Mouse (Mus musculus) ES-Bruce4 (cell line): ENCODE measurements at regions not wholly inside any gene's neighbourhood (a gene's known extent, or its start where the extent isn't known, plus 50 kb on each side); places are given as distances from the start of the nearest gene placed in this dataset.

Experiments used
- CTCF ChIP-seq: IDR thresholded peaks from one replicate; pipeline ENCODE4 v1.8.1; 2011; ENCODE audit warnings: low read depth, low read length
- POLR2A ChIP-seq: IDR thresholded peaks from one replicate; pipeline ENCODE4 v1.8.1; 2011; ENCODE audit warnings: low read length; ENCODE audit not compliant: insufficient read depth

DNA sequence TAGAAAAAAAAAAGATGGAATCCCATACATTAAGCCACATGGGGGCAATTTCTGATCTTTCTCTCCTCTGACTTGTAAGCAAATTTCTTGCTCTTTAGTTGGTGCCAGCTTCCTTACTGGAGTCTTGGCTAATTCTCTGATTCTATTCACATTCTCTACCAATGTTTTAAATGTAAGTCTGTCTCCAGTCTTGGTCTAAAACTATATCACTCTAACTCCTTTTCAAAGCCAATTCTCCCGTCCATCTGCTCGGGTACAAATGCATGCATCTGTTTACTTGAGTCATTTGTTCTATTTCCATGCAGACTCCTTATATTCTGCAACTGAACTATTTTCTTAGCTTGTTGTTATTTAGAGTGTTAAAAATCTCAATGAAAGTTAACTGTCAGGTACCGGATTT lies 440.0 kb downstream of the Tfec start:
- TF ChIP-seq POLR2A (no peak), CTCF (no peak)
